Mouse (Mus musculus) hindlimb bud, embryonic 11.5 days (tissue): ENCODE measurements around the gene Lexm.
A peak's percentile ranks its signal among the peaks of the same experiment; 100 is the strongest.

ENCODE experiments used
- DNase-seq: peaks from one replicate; pipeline ENCODE4 v3.0.0-alpha.2; 2012; ENCODE audit warnings: low read depth, low spot score; ENCODE audit errors: extremely low spot score

Lexm gene

DNA sequence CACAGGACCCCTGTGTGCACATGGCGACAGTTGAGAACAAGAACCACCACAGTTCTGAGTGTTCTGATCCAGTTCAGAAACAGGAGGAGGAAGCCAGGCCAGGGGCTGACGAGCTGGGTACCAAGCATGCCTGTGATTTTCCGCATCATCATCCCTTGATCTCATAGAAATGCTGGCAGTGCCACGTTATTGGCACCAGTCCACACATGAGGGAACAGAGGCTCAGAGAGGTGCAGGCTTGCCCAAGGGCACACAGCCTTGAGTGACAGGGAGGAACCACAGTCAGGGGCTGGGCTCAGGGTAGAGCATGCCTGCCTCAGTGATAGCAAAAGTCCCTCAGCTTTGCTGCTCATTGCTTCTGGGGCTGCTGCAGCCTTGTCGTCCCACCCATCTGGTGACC is 10.8 kb upstream of the Lexm start:
- DNase-seq: no peak

DNA sequence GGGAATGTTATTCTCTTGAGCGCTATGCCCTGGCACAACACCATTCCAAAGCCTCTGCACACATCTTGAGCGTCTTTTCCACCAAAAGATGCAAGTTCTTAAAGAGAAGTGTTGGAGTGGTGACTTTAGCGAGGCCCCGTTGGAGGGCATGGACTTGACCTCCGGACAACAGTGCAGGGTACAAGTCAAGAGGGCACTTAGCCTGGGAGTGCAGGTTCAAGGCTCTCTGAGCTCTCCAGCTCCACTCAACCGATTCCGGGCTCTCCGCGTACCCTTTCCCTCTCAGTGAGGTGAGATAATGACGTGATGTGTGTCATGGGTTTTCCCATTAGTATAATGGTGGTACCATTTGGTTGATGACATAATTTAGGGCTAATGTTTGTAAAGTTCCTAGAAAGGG is 7.2 kb upstream of the Lexm start:
- DNase-seq: no peak

DNA sequence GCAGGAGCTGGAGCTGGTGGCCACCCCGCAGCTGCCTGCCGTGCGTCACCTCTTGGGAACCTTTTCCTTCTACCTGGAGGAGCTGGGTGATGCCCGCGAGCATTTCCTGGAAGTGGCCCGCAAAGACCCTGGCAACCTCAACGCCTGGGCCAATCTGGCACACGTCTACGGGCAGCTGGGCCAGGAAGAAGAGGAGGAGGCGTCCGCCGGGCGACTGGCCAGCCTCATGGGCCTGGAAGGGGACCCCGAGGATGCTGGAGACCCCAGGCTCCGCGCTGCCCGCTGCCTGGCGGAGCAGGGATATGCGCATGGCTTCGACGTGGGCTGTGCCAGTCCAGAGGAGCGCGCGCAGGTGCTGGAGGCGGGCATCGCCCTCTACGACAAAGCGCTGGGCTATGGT is 5.7 kb upstream of the Lexm start:
- DNase-seq: no peak

DNA sequence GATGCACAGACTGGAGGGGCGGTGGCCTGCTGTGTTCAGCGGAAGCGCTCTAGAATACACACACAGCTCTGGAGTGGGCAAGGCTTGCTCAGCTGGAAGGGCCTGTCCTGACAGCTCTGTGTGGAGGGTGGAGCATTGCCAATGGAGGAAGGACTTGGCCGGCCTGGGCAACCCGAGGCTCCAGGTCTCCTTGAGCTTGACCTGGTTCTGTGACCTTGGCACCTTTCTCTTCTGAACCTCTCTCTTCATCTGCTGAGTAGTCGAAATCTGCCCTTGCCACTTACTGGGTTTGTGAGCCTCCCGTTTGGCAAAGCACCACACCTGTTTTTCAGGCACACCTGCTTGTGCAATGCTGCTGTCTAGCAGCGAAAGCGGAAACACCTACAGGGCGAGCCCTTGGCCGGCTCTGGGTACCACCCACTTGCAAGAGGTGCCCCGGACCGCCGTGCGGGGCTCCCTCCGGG is 5.0 kb upstream of the Lexm start, which contains the start of gene Ttc22:
TSS of gene Ttc22 (plus strand) at position 403 of the 464 bp plus-strand sequence.
- DNase-seq: no peak

- no peak for DNase-seq
Measured at GRCm38 (mm10) chr4:106621428-106621827, 4.4 kb upstream of the Lexm start.

GRCm38 (mm10) chr4:106618898-106619297 is 1.9 kb upstream of the Lexm start:
- no peak for DNase-seq

DNA sequence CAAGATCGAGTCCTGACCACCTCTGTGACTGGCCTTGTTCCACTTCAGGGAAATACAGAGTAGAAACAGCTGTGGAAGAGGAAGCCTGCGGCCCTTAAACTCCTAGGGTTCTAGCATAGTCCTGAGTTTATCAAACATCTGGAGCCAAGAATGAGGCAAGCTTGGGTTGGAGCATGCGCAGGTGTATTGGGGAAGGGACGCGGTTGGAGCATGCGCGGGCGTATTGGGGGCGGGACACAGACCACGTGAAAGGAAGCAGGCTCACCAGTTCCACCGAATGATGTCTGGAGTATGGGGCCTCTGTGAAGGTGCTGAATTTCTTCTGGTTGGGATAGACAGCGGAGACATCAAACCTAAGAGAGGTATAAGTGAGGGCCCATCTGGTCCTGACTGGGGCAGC is 1.4 kb downstream of the Lexm start:
- no peak for DNase-seq

DNA sequence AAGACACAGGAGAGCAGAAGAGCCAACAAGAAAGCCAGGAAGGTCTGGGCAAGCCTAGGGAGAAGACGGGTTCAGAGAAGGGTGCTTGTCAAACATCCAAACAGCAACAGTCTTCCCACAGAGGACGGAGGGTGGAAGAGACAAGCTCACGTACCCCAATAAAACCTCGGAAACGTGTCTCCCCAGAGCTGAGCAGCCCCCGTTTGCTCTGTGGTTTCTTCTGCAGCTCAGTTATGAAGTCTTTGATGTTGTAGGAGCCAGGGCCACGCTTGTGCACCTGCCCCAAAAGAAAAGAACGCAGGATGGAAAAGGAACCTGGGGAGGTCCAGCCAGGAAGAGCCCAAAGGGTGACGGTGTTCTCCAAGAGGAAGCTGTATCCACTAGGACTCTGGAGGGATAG is 2.2 kb downstream of the Lexm start:
- no peak for DNase-seq

- DNase-seq: peak; percentile 57
Measured at GRCm38 (mm10) chr4:106614180-106614797, 2.8 kb downstream of the Lexm start.

DNA sequence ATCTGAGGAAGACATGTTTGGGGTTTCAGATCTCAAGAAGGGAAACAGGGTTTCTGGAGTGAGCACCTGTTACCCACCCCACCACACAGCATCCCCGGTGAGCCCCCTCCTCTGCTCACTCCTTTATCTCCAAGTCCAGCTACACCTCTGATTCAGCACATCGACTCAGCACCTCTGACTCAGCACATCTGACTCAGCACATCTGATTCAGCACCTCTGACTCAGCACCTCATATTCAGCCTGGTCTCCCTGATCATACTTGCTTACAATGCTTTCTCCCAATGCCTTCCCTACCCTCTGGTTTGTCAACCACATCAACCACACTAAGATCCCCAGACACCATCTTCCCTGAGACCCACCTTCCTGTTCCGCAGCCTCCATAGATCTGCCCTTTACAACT is 3.5 kb downstream of the Lexm start:
- DNase-seq: no peak

- DNase-seq: no peak
Measured at GRCm38 (mm10) chr4:106613105-106613504, 3.9 kb downstream of the Lexm start.

GRCm38 (mm10) chr4:106607905-106608304 is 9.1 kb downstream of the Lexm start:
- no peak for DNase-seq

GRCm38 (mm10) chr4:106606639-106607554 is 10.1 kb downstream of the Lexm start:
- DNase-seq: no peak

- DNase-seq: no peak
Measured at GRCm38 (mm10) chr4:106600770-106601169, 16.3 kb downstream of the Lexm start.

DNA sequence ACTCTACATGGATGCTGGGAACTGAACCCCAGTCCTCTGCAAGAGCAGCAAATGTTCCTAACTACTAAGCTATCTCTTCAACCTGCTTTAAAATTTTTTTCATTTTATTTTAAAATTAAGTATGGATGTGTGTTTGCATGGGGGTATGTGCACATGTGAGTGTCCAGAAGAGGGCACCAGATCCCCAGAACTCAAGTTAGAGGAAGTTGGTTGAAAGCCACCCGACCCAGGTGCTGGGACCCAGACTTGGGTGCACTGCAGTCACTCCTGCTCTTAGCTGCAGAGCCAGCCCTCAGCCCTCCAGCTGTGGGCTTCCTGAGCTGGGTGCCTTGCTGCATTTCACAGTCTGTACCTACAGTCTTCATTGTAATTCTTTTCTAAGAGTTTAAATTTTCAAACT is 17.6 kb downstream of the Lexm start:
- DNase-seq: no peak

DNA sequence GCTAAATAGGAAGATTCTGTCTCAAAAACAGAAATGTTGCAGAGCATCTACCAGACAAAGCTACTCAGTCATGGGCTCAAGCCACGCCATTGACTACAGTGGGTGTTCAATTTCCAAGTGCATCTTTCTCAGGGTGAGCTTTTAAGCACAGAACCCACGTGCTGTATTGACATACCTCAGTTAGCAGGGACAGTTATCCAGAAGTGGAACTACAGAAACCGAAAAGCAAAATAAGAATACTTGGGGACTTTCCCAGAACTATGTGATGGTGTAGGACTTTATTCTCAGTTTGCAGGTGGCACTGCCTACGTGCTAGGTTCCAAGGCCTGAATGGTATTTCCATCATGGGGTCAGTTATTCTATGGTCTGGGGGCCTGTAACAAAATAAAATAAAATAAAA is 19.3 kb downstream of the Lexm start:
- no peak for DNase-seq

GRCm38 (mm10) chr4:106597055-106597454 is 20.0 kb downstream of the Lexm start:
- DNase-seq: no peak

GRCm38 (mm10) chr4:106596200-106596599 is 20.8 kb downstream of the Lexm start:
- no peak for DNase-seq

DNA sequence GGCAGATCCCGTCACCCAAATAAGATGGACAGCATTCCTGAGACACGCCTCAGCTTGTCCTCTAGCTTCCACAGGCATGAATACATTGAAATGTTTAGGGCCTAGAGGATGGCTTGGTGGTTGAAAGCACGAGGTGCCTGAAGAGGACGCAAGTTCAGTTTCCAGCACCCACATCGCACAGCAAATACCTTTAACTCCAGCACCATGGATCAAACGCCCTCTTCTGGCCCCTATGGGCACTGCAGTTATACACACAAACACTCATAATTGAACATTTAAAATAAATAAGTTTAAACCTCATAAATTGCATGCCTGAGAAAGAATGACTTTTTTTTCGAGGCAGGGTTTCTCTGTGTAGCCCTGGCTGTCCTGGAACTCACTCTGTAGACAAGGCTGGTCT is 23.4 kb downstream of the Lexm start:
- no peak for DNase-seq

GRCm38 (mm10) chr4:106590871-106591270 is 26.2 kb downstream of the Lexm start:
- no peak for DNase-seq

GRCm38 (mm10) chr4:106590142-106590541 is 26.9 kb downstream of the Lexm start:
- DNase-seq: no peak

GRCm38 (mm10) chr4:106587075-106587474 is 30.0 kb downstream of the Lexm start:
- no peak for DNase-seq
